Mouse (Mus musculus): ENCODE results near the gene Tmem97. TPM values are rescaled to one million over a fixed set of nuclear protein-coding genes. Genes with fewer than 3 reads are reported as not detected.
"Not testable (repeated sequence)": the region's sequence is repeated elsewhere in the genome, so short reads cannot be mapped to it uniquely, and the experiment has no call there.

Tmem97 gene
- total and polyA plus RNA-seq, 3 experiments = 30.4 to 67.8 (median 65.1) TPM

DNA sequence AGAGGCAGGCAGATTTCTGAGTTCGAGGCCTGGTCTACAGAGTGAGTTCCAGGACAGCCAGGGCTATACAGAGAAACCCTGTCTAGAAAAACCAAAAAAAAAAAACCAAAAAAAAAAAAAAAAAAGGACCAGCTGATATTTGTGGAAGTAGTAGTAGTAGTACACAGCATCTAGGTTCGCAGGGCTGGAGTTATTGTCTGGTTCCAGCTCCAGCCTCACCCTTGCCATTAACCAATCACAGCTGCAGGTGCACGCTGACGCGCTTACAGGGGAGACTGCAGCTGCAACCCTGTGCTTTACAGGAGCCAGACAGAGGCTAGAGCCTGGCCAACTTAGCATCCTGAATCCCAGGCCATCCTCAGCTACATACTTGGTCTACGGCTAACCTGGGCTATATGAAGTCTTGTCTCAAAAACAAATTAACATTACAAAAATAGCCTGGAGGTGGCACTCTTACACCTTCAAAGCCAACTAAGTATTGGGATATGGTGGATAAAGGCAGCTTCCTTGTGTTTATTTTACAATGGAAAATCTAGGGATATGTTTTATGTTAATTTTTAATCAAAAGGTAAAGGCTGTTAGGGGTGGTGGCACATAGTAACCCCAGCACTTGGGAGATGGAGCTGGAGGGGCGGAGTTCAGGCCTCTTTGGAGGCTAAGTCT lies 6.0 kb downstream of the Tmem97 start:
- H3K4me3 ChIP-seq (ENCODE audit: low read depth, low read length) = no peak overlapping the region
- H3K4me1 ChIP-seq (ENCODE audit: insufficient read depth, low read depth, low read length) = peaks cover 58% of the 10 kb centered on the region
- no peaks in the 10 kb centered on the region for H3K9me3 ChIP-seq (replicated peaks)
- peaks cover 79% of the 10 kb centered on the region for H3K36me3 ChIP-seq (replicated peaks)
- DNase-seq (ENCODE audit: low spot score) (no peak), ATAC-seq (ENCODE audit: extremely low read depth, insufficient number of reproducible peaks, low FRiP score, poor library complexity, severe bottlenecking) (no peak)
- TF ChIP-seq CTCF (IDR thresholded peaks at IDR 0.05; ENCODE audit: low read depth, low read length) (no peak), GATA1 (IDR thresholded peaks at IDR 0.05; ENCODE audit: borderline replicate concordance, low read length) (no peak), POLR2AphosphoS5 (IDR thresholded peaks at IDR 0.05; ENCODE audit: insufficient replicate concordance, low read depth, low read length) (no peak), TAL1 (conservative IDR thresholded peaks at IDR 0.05; ENCODE audit: low read depth, low read length) (no peak), GATA2 (IDR thresholded peaks at IDR 0.05; ENCODE audit: borderline replicate concordance, low read depth, low read length) (no peak)
- H3K27me3 ChIP-seq (ENCODE audit: insufficient read depth, low read length) = no peaks in the 10 kb centered on the region

GRCm38 (mm10) chr11:78540358-78540757 lies 10.2 kb downstream of the Tmem97 start:
- H3K4me3 ChIP-seq (ENCODE audit: low read depth, low read length) = no peak overlapping the region
- H3K4me1 ChIP-seq (ENCODE audit: insufficient read depth, low read depth, low read length) = peaks cover 58% of the 10 kb centered on the region
- no peaks in the 10 kb centered on the region for H3K27me3 ChIP-seq (ENCODE audit: insufficient read depth, low read length)
- H3K36me3 ChIP-seq (replicated peaks) = peaks cover 66% of the 10 kb centered on the region
- DNase-seq (ENCODE audit: low spot score) (no peak), ATAC-seq (ENCODE audit: extremely low read depth, insufficient number of reproducible peaks, low FRiP score, poor library complexity, severe bottlenecking) (no peak)
- TF ChIP-seq POLR2AphosphoS5 (IDR thresholded peaks at IDR 0.05; ENCODE audit: insufficient replicate concordance, low read depth, low read length) (no peak), GATA1 (IDR thresholded peaks at IDR 0.05; ENCODE audit: borderline replicate concordance, low read length) (no peak), TAL1 (conservative IDR thresholded peaks at IDR 0.05; ENCODE audit: low read depth, low read length) (no peak), GATA2 (IDR thresholded peaks at IDR 0.05; ENCODE audit: borderline replicate concordance, low read depth, low read length) (no peak), CTCF (IDR thresholded peaks at IDR 0.05; ENCODE audit: low read depth, low read length) (no peak)
- H3K9me3 ChIP-seq (replicated peaks) = no peaks in the 10 kb centered on the region

- H3K27me3 ChIP-seq (ENCODE audit: insufficient read depth, low read length) = no peaks in the 10 kb centered on the region
- DNase-seq (ENCODE audit: low spot score) (no peak), ATAC-seq (ENCODE audit: extremely low read depth, insufficient number of reproducible peaks, low FRiP score, poor library complexity, severe bottlenecking) (no peak)
- peaks cover 54% of the 10 kb centered on the region for H3K4me1 ChIP-seq (ENCODE audit: insufficient read depth, low read depth, low read length)
- TF ChIP-seq POLR2AphosphoS5 (IDR thresholded peaks at IDR 0.05; ENCODE audit: insufficient replicate concordance, low read depth, low read length) (no peak), GATA1 (IDR thresholded peaks at IDR 0.05; ENCODE audit: borderline replicate concordance, low read length) (no peak), CTCF (IDR thresholded peaks at IDR 0.05; ENCODE audit: low read depth, low read length) (no peak), TAL1 (conservative IDR thresholded peaks at IDR 0.05; ENCODE audit: low read depth, low read length) (no peak), GATA2 (IDR thresholded peaks at IDR 0.05; ENCODE audit: borderline replicate concordance, low read depth, low read length) (no peak)
- H3K9me3 ChIP-seq (replicated peaks) = no peaks in the 10 kb centered on the region
- H3K36me3 ChIP-seq (replicated peaks) = peaks cover 37% of the 10 kb centered on the region
- H3K4me3 ChIP-seq (ENCODE audit: low read depth, low read length) = peak overlapping the region; percentile 94
These were observed 13.9 kb downstream of the Tmem97 start for GRCm38 (mm10) chr11:78536690-78537084.

DNA sequence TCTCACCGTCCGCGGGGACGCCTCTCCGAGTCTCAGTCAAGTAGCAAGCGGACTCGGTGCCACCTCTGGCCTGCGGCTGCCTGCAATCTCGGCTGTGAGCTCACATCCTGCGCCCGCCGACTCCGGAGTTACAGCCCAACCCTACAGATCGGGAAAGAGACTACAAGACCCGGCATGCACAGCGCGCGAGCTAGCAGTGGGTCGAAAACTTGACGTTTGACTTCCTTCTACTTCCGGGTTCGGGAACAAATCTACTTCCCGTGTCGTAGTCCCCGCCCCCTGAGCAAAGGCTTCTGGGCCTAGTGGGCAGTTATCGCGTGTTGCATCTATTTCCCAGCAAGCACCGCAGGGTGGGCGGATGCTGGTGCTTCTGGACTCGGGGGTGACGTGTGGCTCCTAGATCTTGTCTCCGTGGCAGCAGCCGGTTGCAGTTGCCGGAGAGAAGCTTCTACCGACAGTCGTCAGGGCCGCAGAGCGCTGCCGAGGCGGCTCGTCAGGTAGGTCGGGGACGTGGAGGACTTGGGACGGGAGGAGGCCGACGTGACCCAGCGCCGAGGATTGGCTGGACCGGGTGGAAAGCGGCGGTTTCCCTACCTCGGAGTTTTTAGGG lies 14.4 kb downstream of the Tmem97 start, which contains the start of the genes Tnfaip1 and Ift20:
Tnfaip1 (minus strand) TSS at position 253 of the 610 bp plus-strand sequence.
Ift20 (plus strand) TSS at position 282 of the 610 bp plus-strand sequence.
- ATAC-seq (ENCODE audit: extremely low read depth, insufficient number of reproducible peaks, low FRiP score, poor library complexity, severe bottlenecking) (peak; percentile 91), DNase-seq (ENCODE audit: low spot score) (peak; percentile 84)
- Histone ChIP-seq H3K9me3 (replicated peaks) (no peaks in the 10 kb centered on the region), H3K4me3 (ENCODE audit: low read depth, low read length) (peak within 1 kb of the TSS; percentile 94), H3K27me3 (ENCODE audit: insufficient read depth, low read length) (no peaks in the 10 kb centered on the region), H3K36me3 (replicated peaks) (peaks cover 35% of the 10 kb centered on the region), H3K4me1 (ENCODE audit: insufficient read depth, low read depth, low read length) (peaks cover 54% of the 10 kb centered on the region)
- TF ChIP-seq GATA2 (IDR thresholded peaks at IDR 0.05; ENCODE audit: borderline replicate concordance, low read depth, low read length) = peak; percentile 38; the same call in 1 of the 2 replicates
- no peak for TF ChIP-seq TAL1 (conservative IDR thresholded peaks at IDR 0.05; ENCODE audit: low read depth, low read length)
- TF ChIP-seq CTCF (IDR thresholded peaks at IDR 0.05; ENCODE audit: low read depth, low read length) = no peak
- no peak for TF ChIP-seq GATA1 (IDR thresholded peaks at IDR 0.05; ENCODE audit: borderline replicate concordance, low read length)
- no peak for TF ChIP-seq POLR2AphosphoS5 (IDR thresholded peaks at IDR 0.05; ENCODE audit: insufficient replicate concordance, low read depth, low read length)

DNA sequence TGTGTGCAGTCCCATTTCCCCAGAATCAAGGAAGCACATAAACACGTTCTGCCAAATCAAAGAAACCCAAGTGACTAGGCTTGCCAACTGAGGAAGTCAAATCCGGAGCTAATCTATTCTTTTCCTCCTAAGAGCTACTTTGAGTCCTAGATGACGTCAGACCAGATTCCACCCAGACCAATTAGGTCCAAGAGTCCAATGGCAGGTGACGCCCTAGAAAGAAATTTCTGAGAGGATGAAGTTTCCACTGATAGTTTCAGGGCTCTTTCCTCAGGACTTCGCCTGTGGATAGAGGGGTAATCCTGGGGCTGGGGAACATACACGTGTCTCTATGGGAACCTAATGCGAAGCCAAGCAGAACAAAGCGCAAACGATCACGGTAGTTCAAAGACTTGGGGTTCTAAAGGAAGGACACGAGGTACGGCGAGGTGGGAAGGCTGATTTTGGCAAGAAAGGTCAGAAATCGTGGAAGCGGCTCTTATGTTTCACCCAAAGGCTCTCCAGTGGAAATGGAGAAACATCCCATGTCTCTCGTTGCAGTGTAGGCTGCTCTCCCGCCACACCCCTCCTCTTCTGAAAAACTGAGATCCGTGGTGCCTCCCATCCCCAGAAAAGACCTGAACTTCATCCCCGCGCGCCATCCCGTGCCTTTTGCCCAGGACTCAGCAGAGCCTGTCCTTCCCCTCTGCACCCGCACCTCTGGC lies 15.0 kb downstream of the Tmem97 start:
- DNase-seq (ENCODE audit: low spot score) = peak; percentile 30
- peaks cover 51% of the 10 kb centered on the region for H3K4me1 ChIP-seq (ENCODE audit: insufficient read depth, low read depth, low read length)
- TF ChIP-seq GATA1 (IDR thresholded peaks at IDR 0.05; ENCODE audit: borderline replicate concordance, low read length) (no peak), TAL1 (conservative IDR thresholded peaks at IDR 0.05; ENCODE audit: low read depth, low read length) (no peak), GATA2 (IDR thresholded peaks at IDR 0.05; ENCODE audit: borderline replicate concordance, low read depth, low read length) (no peak), CTCF (IDR thresholded peaks at IDR 0.05; ENCODE audit: low read depth, low read length) (no peak), POLR2AphosphoS5 (IDR thresholded peaks at IDR 0.05; ENCODE audit: insufficient replicate concordance, low read depth, low read length) (no peak)

DNA sequence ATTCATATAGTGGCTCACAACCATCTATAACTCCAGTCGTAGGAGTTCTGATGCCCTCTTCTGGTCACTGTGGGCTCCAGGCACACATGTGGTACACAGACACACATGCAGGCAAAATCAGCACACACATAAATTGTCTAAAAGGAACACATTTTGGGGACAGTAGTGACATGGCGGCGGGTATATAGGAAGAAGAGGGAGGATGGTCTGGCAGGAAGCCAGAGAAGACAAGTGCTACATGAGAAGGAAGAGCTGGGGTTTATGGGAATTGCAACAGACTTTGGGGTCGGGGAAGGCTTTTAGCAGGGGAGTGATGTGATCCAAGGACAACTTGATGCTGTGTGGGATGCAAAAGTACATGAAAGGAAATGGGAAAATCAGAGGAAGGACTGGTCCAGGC lies 16.1 kb downstream of the Tmem97 start:
- no peak for DNase-seq (ENCODE audit: low spot score)
- Histone ChIP-seq H3K9me3 (replicated peaks) (no peaks in the 10 kb centered on the region), H3K4me1 (ENCODE audit: insufficient read depth, low read depth, low read length) (peaks cover 43% of the 10 kb centered on the region), H3K36me3 (replicated peaks) (peaks cover 35% of the 10 kb centered on the region), H3K27me3 (ENCODE audit: insufficient read depth, low read length) (no peaks in the 10 kb centered on the region), H3K4me3 (ENCODE audit: low read depth, low read length) (no peak overlapping the region)
- no peak for ATAC-seq (ENCODE audit: extremely low read depth, insufficient number of reproducible peaks, low FRiP score, poor library complexity, severe bottlenecking)
- TF ChIP-seq TAL1 (conservative IDR thresholded peaks at IDR 0.05; ENCODE audit: low read depth, low read length) (no peak), POLR2AphosphoS5 (IDR thresholded peaks at IDR 0.05; ENCODE audit: insufficient replicate concordance, low read depth, low read length) (no peak), CTCF (IDR thresholded peaks at IDR 0.05; ENCODE audit: low read depth, low read length) (no peak), GATA1 (IDR thresholded peaks at IDR 0.05; ENCODE audit: borderline replicate concordance, low read length) (no peak), GATA2 (IDR thresholded peaks at IDR 0.05; ENCODE audit: borderline replicate concordance, low read depth, low read length) (no peak)

More for the DNA sequence above, 15.0 kb downstream of the Tmem97 start:
- Histone ChIP-seq H3K9me3 (replicated peaks) (no peaks in the 10 kb centered on the region), H3K36me3 (replicated peaks) (peaks cover 35% of the 10 kb centered on the region), H3K27me3 (ENCODE audit: insufficient read depth, low read length) (no peaks in the 10 kb centered on the region), H3K4me3 (ENCODE audit: low read depth, low read length) (peak overlapping the region; percentile 94)
- ATAC-seq (ENCODE audit: extremely low read depth, insufficient number of reproducible peaks, low FRiP score, poor library complexity, severe bottlenecking) = no peak

DNA sequence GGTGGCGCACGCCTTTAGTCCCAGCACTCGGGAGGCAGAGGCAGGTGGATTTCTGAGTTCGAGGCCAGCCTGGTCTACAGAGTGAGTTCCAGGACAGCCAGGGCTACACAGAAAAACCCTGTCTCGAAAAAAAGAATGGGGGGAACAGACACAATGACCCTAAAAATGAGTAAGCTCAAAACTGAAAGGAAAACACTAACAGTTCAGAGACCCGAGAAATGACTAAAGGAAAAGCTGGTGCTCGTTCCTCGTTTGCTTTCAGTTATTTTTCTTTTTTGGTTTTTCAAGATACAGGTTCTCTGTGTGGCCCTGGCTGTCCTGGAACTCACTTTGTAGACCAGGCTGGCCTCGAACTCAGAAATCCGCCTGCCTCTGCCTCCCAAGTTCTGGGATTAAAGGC lies 19.1 kb downstream of the Tmem97 start:
- ATAC-seq (ENCODE audit: extremely low read depth, insufficient number of reproducible peaks, low FRiP score, poor library complexity, severe bottlenecking); H3K27me3 ChIP-seq (ENCODE audit: insufficient read depth, low read length); DNase-seq (ENCODE audit: low spot score); H3K9me3 ChIP-seq (replicated peaks); H3K4me3 ChIP-seq (ENCODE audit: low read depth, low read length): not testable (repeated sequence)
- H3K4me1 ChIP-seq (ENCODE audit: insufficient read depth, low read depth, low read length) = peaks cover 20% of the 10 kb centered on the region
- peaks cover 52% of the 10 kb centered on the region for H3K36me3 ChIP-seq (replicated peaks)

Data from G1E (cell line).